Mouse (Mus musculus) stomach, postnatal 0 days (tissue): ENCODE measurements around the gene Tada2a.

Experiments
- CTCF ChIP-seq: IDR thresholded peaks from 2 replicates; pipeline ENCODE4 v1.5.1; 2016; ENCODE audit warnings: antibody characterized with exemption, low read depth, mild to moderate bottlenecking, moderate library complexity
- EP300 ChIP-seq: optimal IDR thresholded peaks from 2 replicates; pipeline ENCODE3; 2016; ENCODE audit warnings: antibody characterized with exemption

DNA sequence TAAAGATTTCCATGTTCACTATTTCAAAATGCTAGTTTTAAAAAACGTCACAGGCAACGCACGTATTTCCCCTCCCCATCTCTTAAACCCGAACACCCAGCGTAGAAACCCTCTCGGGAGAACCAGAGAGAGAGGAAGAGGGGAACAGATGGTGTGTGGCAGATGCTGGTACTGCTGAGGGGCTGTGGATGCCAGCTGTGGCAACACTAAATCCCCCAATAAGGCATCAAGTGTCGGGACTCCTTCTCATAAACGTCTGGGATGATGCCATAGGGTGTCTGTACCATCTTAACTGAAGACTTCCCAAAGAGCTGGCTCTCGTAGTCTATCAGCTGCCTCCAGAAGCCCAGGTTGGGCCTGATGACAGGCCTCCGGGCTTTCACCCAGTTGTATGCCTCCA, 81.0 kb downstream of the Tada2a start:
- no peak for TF ChIP-seq EP300
- no peak for TF ChIP-seq CTCF
